In genomic region chr8:79078556-79079195, GRCm38 (mm10) we compare ENCODE assay signal across 10 mouse cellular contexts. TPM values are rescaled to one million over a fixed set of nuclear protein-coding genes. Genes with fewer than 3 reads are reported as not detected.
DNase-seq lines count a peak whose midpoint lies in the region; ATAC-seq lines count a peak whose summit lies in the region.
"Had no signal": no experiment of that assay in that cellular context is flagged by ENCODE, and none has a peak within 500 bp of the region (broad histone marks: within the 10 kb centered on the region; RNA-seq: fewer than 3 reads in every experiment).

No protein-coding gene starts in this region.

- DNase-seq in limb, embryonic 10.5 days (ENCODE audit: low spot score): no peak
- no peak for DNase-seq in lung, postnatal 25 days (ENCODE audit: low spot score)
- DNase-seq in thymus, adult 18-20 months: no peak
- DNase-seq: kidney, postnatal 10 days had no signal

- H3K27me3 ChIP-seq in limb, embryonic 12.5 days: no peaks in the 10 kb centered on the region
- H3K27me3 ChIP-seq in limb, embryonic 10.5 days (ENCODE audit: low read depth, poor library complexity, severe bottlenecking): no peaks in the 10 kb centered on the region
- no peaks in the 10 kb centered on the region for H3K27me3 ChIP-seq in hindbrain, embryonic 12.5 days
- no peaks in the 10 kb centered on the region for H3K27me3 ChIP-seq in midbrain, embryonic 13.5 days
- H3K27me3 ChIP-seq: heart, embryonic 15.5 days had no signal

- peak overlapping the region; percentile 18; the same call in 1 of the 2 replicates for H3K27ac ChIP-seq in limb, embryonic 12.5 days
- no peak overlapping the region for H3K27ac ChIP-seq in limb, embryonic 10.5 days
- peak overlapping the region; percentile 72 for H3K27ac ChIP-seq in hindbrain, embryonic 12.5 days
- peak overlapping the region; percentile 87 for H3K27ac ChIP-seq in midbrain, embryonic 13.5 days
- H3K27ac ChIP-seq: heart, embryonic 15.5 days had no signal

- H3K4me1 ChIP-seq in limb, embryonic 12.5 days (replicated peaks): peaks cover 27% of the 10 kb centered on the region
- H3K4me1 ChIP-seq in limb, embryonic 10.5 days: peaks cover 12% of the 10 kb centered on the region; the same call in 1 of the 2 replicates
- H3K4me1 ChIP-seq in hindbrain, embryonic 12.5 days: peaks cover 37% of the 10 kb centered on the region
- H3K4me1 ChIP-seq in midbrain, embryonic 13.5 days (replicated peaks): peaks cover 37% of the 10 kb centered on the region

- H3K4me3 ChIP-seq in limb, embryonic 12.5 days (replicated peaks): no peak overlapping the region
- no peak overlapping the region for H3K4me3 ChIP-seq in limb, embryonic 10.5 days
- H3K4me3 ChIP-seq in hindbrain, embryonic 12.5 days: no peak overlapping the region
- no peak overlapping the region for H3K4me3 ChIP-seq in midbrain, embryonic 13.5 days (replicated peaks)
- H3K4me3 ChIP-seq: heart, embryonic 15.5 days had no signal

- no peak for ATAC-seq in limb, embryonic 12.5 days (ENCODE audit: insufficient number of reproducible peaks, insufficient read depth, low FRiP score, low TSS enrichment, low read depth)
- peak; percentile 62 for ATAC-seq in hindbrain, embryonic 12.5 days (ENCODE audit: low FRiP score)
- peak; percentile 73 for ATAC-seq in midbrain, embryonic 13.5 days
- no peak for ATAC-seq in inflammation-experienced regulatory T-cells, adult 6 months
- no peak for ATAC-seq in frontal cortex, adult (ENCODE audit: low TSS enrichment)

- no peak overlapping the region for H3K9ac ChIP-seq in limb, embryonic 12.5 days (replicated peaks)
- 0 out of 2 replicates have a peak overlapping the region, but pooled peaks have one; percentile 1 for H3K9ac ChIP-seq in hindbrain, embryonic 12.5 days
- H3K9ac ChIP-seq in midbrain, embryonic 13.5 days (replicated peaks): peak overlapping the region; percentile 39; the same call in 1 of the 2 replicates
- H3K9ac ChIP-seq: heart, embryonic 15.5 days had no signal

- H3K9me3 ChIP-seq in limb, embryonic 12.5 days: no peaks in the 10 kb centered on the region
- H3K9me3 ChIP-seq in limb, embryonic 10.5 days (replicated peaks): no peaks in the 10 kb centered on the region
- H3K9me3 ChIP-seq in hindbrain, embryonic 12.5 days (replicated peaks): no peaks in the 10 kb centered on the region
- no peaks in the 10 kb centered on the region for H3K9me3 ChIP-seq in midbrain, embryonic 13.5 days
- H3K9me3 ChIP-seq: heart, embryonic 15.5 days had no signal

- 41% methylated on average over 11 of the region's 11 CpGs for WGBS in limb, embryonic 12.5 days
- WGBS in limb, embryonic 10.5 days: 54% methylated on average over 11 of the region's 11 CpGs
- WGBS in hindbrain, embryonic 12.5 days: 16% methylated on average over 11 of the region's 11 CpGs
- 10% methylated on average over 11 of the region's 11 CpGs for WGBS in midbrain, embryonic 13.5 days

- peaks cover 82% of the 10 kb centered on the region for H3K36me3 ChIP-seq in limb, embryonic 12.5 days
- peaks cover 98% of the 10 kb centered on the region for H3K36me3 ChIP-seq in limb, embryonic 10.5 days
- peaks cover 20% of the 10 kb centered on the region for H3K36me3 ChIP-seq in hindbrain, embryonic 12.5 days
- peaks cover 41% of the 10 kb centered on the region for H3K36me3 ChIP-seq in midbrain, embryonic 13.5 days

- no peak overlapping the region for H3K4me2 ChIP-seq in limb, embryonic 12.5 days
- H3K4me2 ChIP-seq in hindbrain, embryonic 12.5 days (replicated peaks): peak overlapping the region; percentile 9; the same call in 1 of the 2 replicates
- H3K4me2 ChIP-seq in midbrain, embryonic 13.5 days (replicated peaks): peak overlapping the region; percentile 26
- H3K4me2 ChIP-seq: heart, embryonic 15.5 days had no signal

RNA-seq across cellular contexts. Expression of gene Zfp827, which starts 50.4 kb away (rescaled TPM):
- 13.3 and 13.7 TPM in 2 replicates for polyA plus RNA-seq in limb, embryonic 12.5 days (2016; fragmentation: Nextera tagmentation; extraction: Ambion mirVana)
- 5.9 and 7.9 TPM in 2 replicates for polyA plus RNA-seq in limb, embryonic 10.5 days (2016; fragmentation: Nextera tagmentation; extraction: Ambion mirVana)
- 14.2 and 15.2 TPM in 2 replicates for polyA plus RNA-seq in hindbrain, embryonic 12.5 days (2016; fragmentation: Nextera tagmentation; extraction: Ambion mirVana)
- 14.4 and 14.6 TPM in 2 replicates for polyA plus RNA-seq in midbrain, embryonic 13.5 days (2015; fragmentation: Nextera tagmentation; extraction: Ambion mirVana)
- polyA plus RNA-seq in inflammation-experienced regulatory T-cells, adult 6 months (2017; shearing (Covaris generic)): 1 to 10 TPM; 2.0 to 7.7 (median 6.2) TPM

Comparison
In these comparisons a context has a peak if more than half of its experiments do, and no peak if none do; other contexts are left out.
1. ATAC-seq: peak in hindbrain, embryonic 12.5 days (single experiment) and midbrain, embryonic 13.5 days (single experiment); none in limb, embryonic 12.5 days (single experiment), inflammation-experienced regulatory T-cells, adult 6 months (single experiment) and frontal cortex, adult (single experiment).